Mouse (Mus musculus) forebrain, embryonic 14.5 days (tissue): ENCODE measurements around the gene Actr10. TPM values are rescaled to one million over a fixed set of nuclear protein-coding genes. Genes with fewer than 3 reads are reported as not detected.
A peak's percentile ranks its signal among the peaks of the same experiment; 100 is the strongest.

Experiments used
- ATAC-seq: fragments of 200-750 bp; cut with Nextera tagmentation; 2 replicates; pipeline ENCODE4 v1.8.0; 2017; ENCODE audit warnings: mild to moderate bottlenecking, moderate library complexity
- DNase-seq: peaks from one replicate; pipeline ENCODE4 v3.0.0-alpha.2; 2015; ENCODE audit warnings: low spot score
- H3K27ac ChIP-seq: fragments of 300-500 bp; sonication (generic); 2 replicates; pipeline ENCODE4 v1.5.1; 2014; ENCODE audit warnings: low read depth, mild to moderate bottlenecking, control low read depth, low read length, moderate library complexity
- H3K27me3 ChIP-seq: fragments of 300-500 bp; sonication (generic); replicated peaks from 2 replicates; pipeline ENCODE4 v1.6.1; 2014; ENCODE audit warnings: low read length, control low read depth, mixed read lengths; ENCODE audit not compliant: control insufficient read depth, insufficient read depth
- H3K36me3 ChIP-seq: fragments of 300-500 bp; sonication (generic); 2 replicates; pipeline ENCODE4 v1.6.1; 2014; ENCODE audit warnings: low read length, control low read depth; ENCODE audit not compliant: control insufficient read depth, insufficient read depth
- H3K4me1 ChIP-seq: fragments of 300-500 bp; sonication (generic); 2 replicates; pipeline ENCODE4 v1.6.1; 2014; ENCODE audit warnings: antibody characterized with exemption, low read length, control low read depth; ENCODE audit not compliant: control insufficient read depth, insufficient read depth
- H3K4me2 ChIP-seq: fragments of 300-500 bp; sonication (generic); 2 replicates; pipeline ENCODE4 v1.6.1; 2014; ENCODE audit warnings: mild to moderate bottlenecking, control low read depth, low read length
- H3K4me3 ChIP-seq: fragments of 300-500 bp; sonication (generic); 2 replicates; pipeline ENCODE4 v1.5.1; 2014; ENCODE audit warnings: low read depth, low read length, control low read depth
- H3K9ac ChIP-seq: fragments of 300-500 bp; sonication (generic); 2 replicates; pipeline ENCODE4 v1.6.1; 2014; ENCODE audit warnings: mild to moderate bottlenecking, low read length, control low read depth, moderate library complexity
- H3K9me3 ChIP-seq: fragments of 300-500 bp; sonication (generic); replicated peaks from 2 replicates; pipeline ENCODE4 v1.6.1; 2016; ENCODE audit warnings: low read length, control low read depth, mixed read lengths; ENCODE audit not compliant: control insufficient read depth
- WGBS: fragments of 180-500 bp; shearing (Covaris S2); extraction: QIAGEN DNeasy Blood & Tissue Kit; methylation state at CpG from one replicate; pipeline ENCODE4 v1.1.7; 2014; 5-methylcytosine and 5-hydroxymethylcytosine counted together
- polyA plus RNA-seq: library from polyadenylated mRNA; unstranded; fragments of >200 nt; fragmentation: Nextera tagmentation; extraction: Ambion mirVana; gene quantifications from 2 replicates; pipeline ENCODE4 v1.2.1, GENCODE M21; 2014

Gene Actr10
- polyA plus RNA-seq, 1 experiment from 2014 or later: 376 TPM

DNA sequence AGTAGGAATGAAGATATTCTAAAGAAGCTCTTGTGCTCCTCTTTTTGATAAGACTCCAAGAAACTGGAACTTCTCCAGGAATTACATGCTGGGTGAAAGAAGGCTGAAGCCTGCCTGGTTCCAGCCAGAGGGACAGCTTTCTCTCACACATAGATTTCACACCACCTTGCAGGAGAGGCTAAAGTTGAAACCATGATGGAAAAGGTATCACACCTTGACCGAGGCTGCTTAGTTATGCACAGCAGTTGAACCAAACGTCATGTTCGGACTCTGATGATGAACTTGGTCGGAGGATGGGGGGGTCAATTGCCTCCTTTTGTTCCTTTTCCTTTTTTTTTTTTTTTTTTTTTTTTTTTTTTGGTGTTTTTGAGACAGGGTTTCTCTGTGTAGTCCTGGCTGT lies 36.2 kb downstream of the Actr10 start:
- 88% methylated on average over 4 of the region's 4 CpGs for WGBS
- no peak overlapping the region for H3K9ac ChIP-seq
- H3K27me3 ChIP-seq: no peaks in the 10 kb centered on the region
- H3K4me3 ChIP-seq: peak overlapping the region; percentile 93; the same call in 1 of the 2 replicates
- ATAC-seq (no peak), DNase-seq (no peak)
- peaks cover 5% of the 10 kb centered on the region; the same call in 1 of the 2 replicates for H3K36me3 ChIP-seq
- no peak overlapping the region for H3K27ac ChIP-seq
- peak overlapping the region; percentile 43; the same call in 1 of the 2 replicates for H3K4me2 ChIP-seq
- H3K9me3 ChIP-seq: no peaks in the 10 kb centered on the region
- peaks cover 8% of the 10 kb centered on the region for H3K4me1 ChIP-seq

DNA sequence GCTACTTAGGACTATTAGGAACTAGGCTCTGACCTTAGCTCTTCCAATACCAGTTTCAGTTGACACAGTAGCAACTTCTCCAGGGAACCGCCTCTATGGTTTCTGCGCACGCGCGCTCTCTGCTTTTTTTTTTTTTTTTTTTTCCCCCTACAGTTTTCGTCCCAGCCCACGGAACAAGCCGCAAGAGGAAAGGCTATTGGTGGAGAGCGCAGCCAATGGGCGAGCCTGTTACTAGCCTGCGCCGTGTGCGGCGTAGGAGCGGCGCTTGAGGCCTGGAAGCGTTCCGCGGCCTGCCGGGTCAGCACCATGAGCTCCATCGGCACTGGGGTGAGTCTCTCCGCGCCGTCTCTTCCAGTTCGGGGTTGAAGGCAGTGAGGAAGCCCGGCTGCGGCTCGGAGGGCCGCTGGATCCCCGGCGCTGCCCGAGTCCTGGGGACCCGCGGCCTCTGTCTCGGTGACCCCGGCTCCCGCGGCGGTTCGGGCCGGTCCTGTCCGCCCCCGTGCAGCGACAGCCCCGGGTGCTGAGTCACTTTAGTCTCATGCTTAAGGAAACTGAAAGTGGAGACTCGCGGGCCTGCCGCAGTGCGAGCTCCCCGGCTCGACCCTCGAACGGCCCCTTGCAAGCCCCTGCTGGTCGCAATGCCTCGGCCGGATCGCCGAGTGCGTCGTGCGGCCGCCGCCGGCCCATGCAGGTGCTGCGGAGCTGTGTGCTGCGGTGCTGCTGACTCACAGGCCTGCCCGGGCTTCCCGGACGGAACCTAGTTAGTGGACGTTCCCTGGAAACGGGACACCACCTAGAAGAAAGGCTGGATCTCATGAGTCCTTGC lies 37.0 kb downstream of the Actr10 start, which contains the start of gene Psma3:
Psma3 (plus strand) TSS at position 181 of the 826 bp plus-strand sequence.
- H3K27me3 ChIP-seq: no peaks in the 10 kb centered on the region
- peaks cover 11% of the 10 kb centered on the region; the same call in 1 of the 2 replicates for H3K36me3 ChIP-seq
- under 1% methylated on average over 71 of the region's 71 CpGs for WGBS
- H3K9me3 ChIP-seq: no peaks in the 10 kb centered on the region
- ATAC-seq (peak; percentile 99), DNase-seq (peak; percentile 98)
- H3K9ac ChIP-seq: peak within 1 kb of the TSS; percentile 98
- peak within 1 kb of the TSS; percentile 93 for H3K27ac ChIP-seq
- H3K4me3 ChIP-seq: peak within 1 kb of the TSS; percentile 93
- H3K4me2 ChIP-seq: peak within 1 kb of the TSS; percentile 72
- H3K4me1 ChIP-seq: peaks cover 8% of the 10 kb centered on the region

DNA sequence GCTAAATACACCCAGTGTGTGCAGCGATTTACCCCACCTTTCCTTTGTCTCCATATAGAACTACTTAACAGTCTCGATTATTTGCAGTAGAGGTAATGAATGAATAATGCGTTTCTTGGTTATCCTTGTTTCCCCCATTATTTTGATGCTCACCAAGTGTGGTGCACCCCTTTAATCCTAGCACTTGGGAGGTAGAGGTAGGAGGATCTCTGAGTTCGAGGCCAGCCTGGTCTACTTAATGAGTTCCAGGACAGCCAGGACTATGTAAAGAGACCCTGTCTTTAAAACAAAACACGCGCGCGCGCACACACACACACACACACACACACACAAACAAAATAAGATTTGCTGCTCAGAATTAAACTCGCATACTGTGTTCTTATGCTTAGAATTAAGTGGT lies 37.7 kb downstream of the Actr10 start:
- Histone ChIP-seq H3K4me2 (peak overlapping the region; percentile 72), H3K4me3 (peak overlapping the region; percentile 93), H3K9ac (peak overlapping the region; percentile 98), H3K4me1 (peaks cover 8% of the 10 kb centered on the region), H3K36me3 (peaks cover 11% of the 10 kb centered on the region; the same call in 1 of the 2 replicates), H3K27me3 (no peaks in the 10 kb centered on the region), H3K9me3 (no peaks in the 10 kb centered on the region), H3K27ac (peak overlapping the region; percentile 93; the same call in 1 of the 2 replicates)
- ATAC-seq (no peak), DNase-seq (no peak)
- WGBS: 28% methylated on average over 10 of the region's 10 CpGs

DNA sequence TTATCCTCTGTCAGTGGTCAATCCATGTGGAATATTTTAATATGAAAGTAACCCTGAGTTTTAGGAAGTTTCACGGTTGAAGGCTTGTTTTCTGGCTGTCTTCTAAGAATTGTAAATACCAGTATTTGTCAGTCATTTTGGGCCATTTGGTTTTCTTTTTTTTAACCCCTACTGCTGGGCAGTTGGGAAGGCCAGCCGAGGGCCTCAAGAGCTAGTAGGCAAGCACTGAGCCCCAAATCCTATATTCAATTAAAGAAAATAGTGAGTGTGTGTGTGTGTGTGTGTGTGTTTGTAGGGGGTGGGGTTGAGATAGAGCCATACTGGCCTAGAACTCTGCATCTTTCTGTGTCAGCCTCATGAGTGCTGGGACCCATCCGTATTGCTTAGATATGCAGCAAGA lies 38.2 kb downstream of the Actr10 start:
- 73% methylated on average over 3 of the region's 3 CpGs for WGBS
- H3K9ac ChIP-seq: peak overlapping the region; percentile 98; the same call in 1 of the 2 replicates
- ATAC-seq: no peak

DNA sequence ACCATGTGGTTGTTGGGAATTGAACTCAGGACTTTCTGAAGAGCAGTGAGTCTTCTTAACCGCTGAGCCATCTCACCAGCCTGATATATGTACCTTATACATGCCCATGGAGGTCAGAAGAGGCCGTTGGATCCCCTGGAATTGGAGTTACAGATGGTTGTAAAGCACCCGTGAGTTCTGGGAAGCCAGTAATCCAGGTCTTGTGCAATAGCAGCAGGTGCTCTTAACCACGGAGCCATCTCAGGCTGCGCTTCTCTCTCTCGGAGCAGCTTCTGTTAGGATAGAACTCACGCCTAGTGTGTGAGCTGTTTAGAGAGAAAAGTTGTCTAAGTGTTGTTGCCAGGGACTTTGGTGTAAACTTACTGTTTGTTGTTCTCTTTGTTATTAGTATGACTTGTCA lies 40.7 kb downstream of the Actr10 start:
- peaks cover 8% of the 10 kb centered on the region for H3K4me1 ChIP-seq
- ATAC-seq: no peak
- no peak overlapping the region for H3K9ac ChIP-seq
- no peak overlapping the region for H3K4me2 ChIP-seq
- H3K27me3 ChIP-seq: no peaks in the 10 kb centered on the region
- no peak overlapping the region for H3K27ac ChIP-seq
- 94% methylated on average over 7 of the region's 7 CpGs for WGBS
- no peaks in the 10 kb centered on the region for H3K9me3 ChIP-seq
- no peak for DNase-seq
- no peak overlapping the region for H3K4me3 ChIP-seq
- peaks cover 29% of the 10 kb centered on the region for H3K36me3 ChIP-seq

More for the DNA sequence above, 38.2 kb downstream of the Actr10 start:
- Histone ChIP-seq H3K4me2 (peak overlapping the region; percentile 72), H3K4me1 (peaks cover 8% of the 10 kb centered on the region), H3K4me3 (peak overlapping the region; percentile 93), H3K9me3 (no peaks in the 10 kb centered on the region), H3K27me3 (no peaks in the 10 kb centered on the region), H3K36me3 (peaks cover 11% of the 10 kb centered on the region; the same call in 1 of the 2 replicates), H3K27ac (no peak overlapping the region)
- DNase-seq: no peak

DNA sequence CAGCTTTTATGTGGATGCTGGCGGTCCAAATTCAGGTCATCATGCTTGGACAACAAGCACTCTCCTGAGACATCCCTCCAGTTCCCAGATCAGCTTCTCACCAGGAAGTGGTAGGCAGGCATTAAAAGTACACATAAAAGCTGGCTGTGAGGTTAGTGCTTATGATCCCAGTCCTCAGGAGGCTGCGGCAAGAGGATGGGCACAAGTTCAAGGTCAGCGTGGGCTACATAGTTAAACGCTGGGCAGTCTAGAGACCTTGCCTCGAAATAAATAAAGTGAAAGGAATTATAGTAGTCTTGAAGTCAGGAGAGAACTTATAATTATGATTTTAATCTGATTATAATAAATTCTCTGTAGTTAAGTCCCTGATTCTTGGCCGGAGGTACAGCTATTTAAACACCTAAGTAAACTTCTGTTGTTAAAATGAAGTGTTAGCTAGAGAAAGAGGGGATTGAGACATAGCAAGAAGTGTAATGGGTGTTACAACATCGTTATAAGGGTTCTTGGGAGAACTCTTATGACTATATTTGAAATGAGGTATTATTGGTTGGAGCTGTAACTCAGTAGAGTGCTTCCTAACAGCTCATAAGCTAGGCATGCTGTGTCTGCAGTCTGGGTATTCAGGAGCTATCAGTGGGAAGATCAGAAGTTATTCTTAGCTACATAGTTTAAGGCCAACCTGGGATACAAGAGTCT lies 47.3 kb downstream of the Actr10 start:
- H3K4me3 ChIP-seq: no peak overlapping the region
- DNase-seq (no peak), ATAC-seq (no peak)
- no peaks in the 10 kb centered on the region for H3K9me3 ChIP-seq
- 96% methylated on average over 7 of the region's 7 CpGs for WGBS
- peaks cover 82% of the 10 kb centered on the region for H3K36me3 ChIP-seq
- H3K27me3 ChIP-seq: no peaks in the 10 kb centered on the region
- no peaks in the 10 kb centered on the region for H3K4me1 ChIP-seq
- H3K9ac ChIP-seq: no peak overlapping the region
- H3K27ac ChIP-seq: no peak overlapping the region
- no peak overlapping the region for H3K4me2 ChIP-seq

DNA sequence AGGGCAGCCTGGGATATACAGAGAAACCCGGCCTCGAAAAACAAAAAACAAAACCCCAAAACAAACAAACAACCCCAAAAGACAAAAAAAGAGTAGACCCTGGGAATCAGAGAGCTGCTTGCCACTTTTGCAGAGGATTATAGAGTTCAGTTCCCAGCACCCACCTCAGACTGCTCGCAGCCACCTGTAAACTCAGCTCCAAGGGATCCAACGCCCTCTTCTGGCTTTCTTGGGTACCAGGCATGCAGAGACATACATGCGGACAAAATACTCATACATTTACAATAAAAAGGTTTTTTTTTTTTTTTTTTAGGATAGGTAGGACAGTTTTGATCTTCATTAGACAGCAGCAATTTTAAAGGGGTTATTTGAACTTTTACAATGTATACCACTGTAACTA lies 59.6 kb downstream of the Actr10 start:
- no peaks in the 10 kb centered on the region for H3K27me3 ChIP-seq
- no peak overlapping the region for H3K4me2 ChIP-seq
- no peak overlapping the region for H3K4me3 ChIP-seq
- H3K9ac ChIP-seq: no peak overlapping the region
- no peak overlapping the region for H3K27ac ChIP-seq
- H3K9me3 ChIP-seq: no peaks in the 10 kb centered on the region
- ATAC-seq (no peak), DNase-seq (no peak)
- H3K36me3 ChIP-seq: peaks cover 54% of the 10 kb centered on the region
- WGBS: 92% methylated on average over 5 of the region's 5 CpGs
- no peaks in the 10 kb centered on the region for H3K4me1 ChIP-seq

DNA sequence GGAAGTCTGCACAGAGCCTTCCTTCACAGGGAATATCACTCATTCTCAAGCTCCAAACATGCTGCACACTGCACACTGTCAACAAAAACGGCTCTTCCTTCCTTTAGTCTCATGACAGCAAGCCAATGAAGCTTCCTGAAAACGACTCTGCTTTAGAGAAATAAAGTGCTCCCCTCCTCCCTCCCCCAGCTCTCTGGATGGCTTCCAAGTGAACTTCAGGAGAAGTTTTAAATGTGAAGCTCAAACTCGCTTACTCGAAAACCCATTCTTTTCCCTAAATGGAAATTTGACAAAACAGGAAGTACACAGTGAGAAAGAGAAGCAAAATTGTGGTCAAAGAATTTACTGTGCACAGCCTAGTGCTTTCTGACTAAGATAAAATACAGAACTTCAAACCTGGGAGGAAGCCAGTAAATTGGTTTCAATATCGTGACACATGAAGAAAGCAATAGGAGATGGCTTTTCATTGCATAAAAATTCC lies 61.8 kb downstream of the Actr10 start:
- 39% methylated on average over 5 of the region's 5 CpGs for WGBS

More for the DNA sequence above, 61.8 kb downstream of the Actr10 start:
- no peak for ATAC-seq
- Histone ChIP-seq H3K27me3 (no peaks in the 10 kb centered on the region), H3K4me3 (no peak overlapping the region), H3K36me3 (peaks cover 44% of the 10 kb centered on the region), H3K4me1 (no peaks in the 10 kb centered on the region), H3K9me3 (no peaks in the 10 kb centered on the region), H3K27ac (no peak overlapping the region), H3K9ac (no peak overlapping the region), H3K4me2 (no peak overlapping the region)
- DNase-seq: peak; percentile 14
